Mouse (Mus musculus): Measurements from ENCODE around the gene Itga1. TPM values are rescaled to one million over a fixed set of nuclear protein-coding genes. Genes with fewer than 3 reads are reported as not detected.

Itga1 gene
- total RNA-seq (2021) = 1 to 10 TPM; 6.6 to 7.3 TPM

DNA sequence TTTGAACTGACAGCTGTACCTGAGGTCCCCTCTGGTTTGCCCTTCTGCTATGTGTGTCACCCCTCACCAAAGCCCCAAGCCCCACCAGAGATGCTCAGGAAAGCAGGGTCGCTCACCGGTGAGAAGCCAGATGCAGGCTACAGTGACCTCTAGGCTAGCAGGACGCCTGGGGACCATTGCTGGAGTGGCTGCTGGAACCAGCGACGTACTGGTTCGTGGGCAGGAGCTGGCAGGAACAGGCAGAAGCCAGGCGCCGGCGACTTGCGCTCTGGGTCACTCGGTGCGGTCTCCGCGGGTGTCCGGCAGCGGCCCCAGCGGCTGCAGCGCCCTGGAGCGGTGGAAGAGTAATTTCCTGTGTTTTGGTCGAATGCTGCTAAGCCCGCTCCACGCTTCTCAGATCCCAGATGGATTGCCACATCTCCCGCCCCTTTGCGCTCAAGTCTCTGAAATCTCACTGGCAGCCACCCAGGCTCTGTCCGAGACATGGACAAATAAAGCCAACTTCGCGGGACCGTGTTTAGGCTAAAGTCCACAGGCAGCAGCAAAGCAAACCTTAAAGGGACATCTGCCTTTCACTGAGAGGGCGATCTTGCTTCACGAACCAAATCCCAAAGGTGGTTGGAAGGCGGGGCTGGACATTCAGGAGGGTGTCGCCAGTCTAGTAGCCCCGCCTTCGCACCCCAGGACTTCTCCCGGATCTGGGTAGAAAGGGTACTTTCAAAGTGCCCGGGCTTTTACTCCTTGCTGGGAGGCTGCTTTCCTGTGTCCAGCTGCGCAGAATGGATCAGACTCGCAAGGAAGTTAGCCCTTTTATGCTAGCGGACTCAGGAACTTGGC, at the start of gene Itga1, which contains the start of gene Gm49395:
Itga1 (minus strand) TSS at position 610 of the 837 bp plus-strand sequence.
Gm49395 (minus strand) TSS at position 567 of the 837 bp plus-strand sequence.
- DNase-seq (ENCODE audit: low spot score in 2 of 2) = peak; percentile 9 to 37
- intact Hi-C loops (cut with DNase I) = no loop called here

DNA sequence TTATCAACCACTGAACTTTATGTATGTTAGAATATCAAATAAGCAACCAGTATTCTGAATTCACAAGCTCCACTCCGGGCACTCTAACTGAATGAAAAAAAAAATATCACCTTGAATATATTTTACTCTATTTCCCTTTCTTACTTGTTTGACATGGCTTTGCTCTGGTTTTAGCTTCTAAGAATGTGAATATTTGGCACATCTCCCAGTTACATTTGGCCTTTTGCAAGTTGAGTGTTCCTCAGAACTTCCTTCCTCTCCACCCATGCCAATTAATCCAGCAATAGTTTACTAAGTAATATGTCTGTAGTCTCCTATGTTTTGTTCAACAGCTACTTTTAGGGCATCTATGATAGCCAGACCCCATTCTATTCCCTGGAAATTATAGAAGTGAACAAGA, 48.8 kb upstream of the Itga1 start:
- DNase-seq (ENCODE audit: low spot score in 2 of 2) = no peak
- intact Hi-C loops (cut with DNase I) = no loop called here

DNA sequence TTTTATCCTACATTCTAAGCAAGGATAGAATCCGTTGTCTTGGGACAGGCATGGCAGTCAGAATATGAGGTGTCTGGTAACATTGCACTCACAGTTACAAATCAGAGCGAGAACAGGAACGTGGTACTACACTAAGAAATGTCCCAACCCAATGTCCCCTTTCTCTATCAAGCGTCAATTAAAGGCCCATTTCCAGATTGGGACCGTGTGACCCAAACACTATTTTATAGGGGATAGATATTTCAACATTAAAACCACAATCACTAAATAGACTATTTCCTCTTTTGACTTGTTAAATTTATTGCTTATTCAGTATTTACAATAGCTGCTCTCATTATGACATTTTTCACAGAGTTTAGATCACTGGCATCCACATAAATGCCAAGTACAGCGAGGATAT, 48.1 kb upstream of the Itga1 start:
- DNase-seq (ENCODE audit: low spot score in 2 of 2) = no peak
- intact Hi-C loops (cut with DNase I) = no loop called here

DNA sequence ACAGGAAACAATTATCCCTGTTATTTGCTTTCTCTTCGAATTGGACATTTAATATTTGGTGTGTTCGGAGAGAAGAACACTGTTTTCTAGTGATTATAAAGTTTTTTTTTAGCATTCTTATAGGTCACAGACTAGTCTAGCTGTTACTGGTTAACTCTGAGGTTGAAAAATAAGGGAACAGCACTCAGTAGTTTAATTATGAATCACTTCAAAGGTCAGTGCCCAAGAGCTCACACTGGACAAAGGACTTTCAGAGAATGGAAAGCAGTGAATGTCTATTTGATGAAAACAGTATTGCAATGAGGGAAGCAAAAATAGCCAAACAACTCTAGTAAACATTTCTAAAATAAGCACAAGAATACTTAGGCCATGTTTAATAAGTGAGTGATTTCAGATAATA, 41.8 kb upstream of the Itga1 start:
- DNase-seq (ENCODE audit: low spot score in 2 of 2) = no peak
- intact Hi-C loops (cut with DNase I) = no loop called here

DNA sequence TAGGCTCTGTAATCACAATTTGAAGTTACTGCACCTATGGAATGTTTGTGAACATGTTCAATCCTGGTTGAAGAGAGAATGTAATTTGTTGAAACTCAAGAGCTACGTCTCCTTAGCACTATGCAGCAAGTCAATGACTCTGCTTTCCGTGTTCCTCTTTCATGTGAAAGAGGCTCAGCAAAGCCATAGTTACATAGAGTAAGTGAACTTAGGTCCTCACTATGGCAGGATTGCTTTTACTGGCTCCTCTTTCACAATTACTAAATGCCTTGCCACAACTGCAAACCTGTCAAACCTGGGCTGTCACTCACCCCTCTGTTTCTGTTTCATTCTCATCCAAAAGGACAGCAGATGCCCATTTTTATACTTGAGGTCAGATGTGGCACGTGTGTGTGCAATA, 40.3 kb upstream of the Itga1 start:
- DNase-seq (ENCODE audit: low spot score in 2 of 2) = no peak
- intact Hi-C loops (cut with DNase I) = no loop called here

DNA sequence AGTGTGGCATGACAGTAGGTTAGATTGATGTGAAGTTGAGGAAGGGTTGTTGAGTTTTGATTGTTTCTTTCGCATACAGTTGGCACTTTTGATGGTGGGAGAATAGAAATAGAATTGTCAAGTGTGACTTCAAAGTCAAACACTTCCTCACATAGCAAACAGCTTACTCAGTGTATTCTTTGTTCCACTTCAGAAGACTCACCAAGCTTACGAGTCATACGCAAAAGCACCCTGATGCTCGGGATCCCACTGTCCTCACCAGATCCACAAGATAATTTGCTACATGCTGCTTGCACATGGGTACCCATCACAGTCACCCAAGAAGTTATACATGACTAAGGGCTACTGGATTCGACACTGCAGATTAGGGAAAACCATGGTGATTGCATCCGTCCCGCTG, 36.7 kb upstream of the Itga1 start:
- DNase-seq (ENCODE audit: low spot score in 2 of 2) = no peak
- intact Hi-C loops (cut with DNase I) = no loop called here

DNA sequence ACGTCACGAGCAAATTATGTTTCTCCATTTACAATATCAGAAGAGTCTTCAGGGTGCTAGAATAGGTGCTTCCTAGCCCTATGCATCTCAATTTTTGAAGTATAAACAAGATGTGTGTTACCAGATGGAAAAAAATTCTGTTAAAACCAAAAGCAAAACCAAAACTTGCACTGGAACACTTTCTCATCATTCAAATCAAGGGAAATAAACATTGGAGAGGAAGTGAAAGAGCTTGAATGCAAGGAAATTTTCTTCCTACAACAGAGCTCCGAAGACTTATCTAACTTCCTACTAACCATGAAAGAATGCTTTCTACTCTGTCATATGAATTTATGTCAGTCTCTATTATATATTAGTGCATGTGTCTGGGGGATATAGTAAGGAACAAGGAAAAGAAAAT, 35.0 kb upstream of the Itga1 start:
- no peak for DNase-seq (ENCODE audit: low spot score in 2 of 2)
- intact Hi-C loops (cut with DNase I) = no loop called here

DNA sequence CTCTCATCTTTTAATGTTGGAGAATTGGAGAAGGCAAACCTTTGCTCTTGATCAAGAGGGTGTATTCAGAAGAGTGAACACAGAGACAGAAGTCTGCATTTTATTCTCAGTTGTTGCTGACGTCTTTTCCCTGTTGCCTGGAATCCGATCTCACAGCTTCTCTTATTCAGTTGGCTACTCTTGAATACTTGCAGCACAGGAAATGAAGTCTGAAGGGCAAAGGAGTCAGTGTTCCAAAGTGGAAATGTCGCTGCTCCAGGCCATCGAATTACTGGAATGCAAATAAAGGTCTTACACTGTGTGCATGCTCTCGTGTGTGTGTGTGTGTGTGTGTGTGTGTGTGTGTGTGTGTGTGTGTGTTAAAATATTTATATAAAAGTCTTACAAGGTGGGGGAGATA, 30.7 kb upstream of the Itga1 start:
- intact Hi-C loops (cut with DNase I) = no loop called here
- DNase-seq (ENCODE audit: low spot score in 2 of 2) = no peak

DNA sequence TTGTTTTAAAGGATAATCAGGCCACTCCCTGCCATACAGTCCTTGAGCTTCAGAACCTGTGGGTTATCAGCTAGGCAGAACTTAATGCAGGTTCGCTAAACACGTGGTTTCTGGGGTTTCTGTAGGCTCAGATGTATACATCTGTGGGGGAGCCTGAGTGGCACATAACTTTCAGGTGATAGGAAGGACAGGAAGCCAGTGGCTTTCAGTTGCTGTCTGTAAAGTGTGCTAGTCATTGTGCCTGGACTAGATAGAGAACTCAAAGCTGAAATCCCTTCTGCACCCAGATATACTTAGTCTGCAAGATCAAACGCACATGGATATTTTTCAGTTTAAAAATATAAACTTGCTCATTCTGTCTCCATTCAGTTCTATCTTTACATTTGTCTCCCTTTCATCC, 29.6 kb upstream of the Itga1 start:
- DNase-seq (ENCODE audit: low spot score in 2 of 2) = no peak
- intact Hi-C loops (cut with DNase I) = no loop called here

DNA sequence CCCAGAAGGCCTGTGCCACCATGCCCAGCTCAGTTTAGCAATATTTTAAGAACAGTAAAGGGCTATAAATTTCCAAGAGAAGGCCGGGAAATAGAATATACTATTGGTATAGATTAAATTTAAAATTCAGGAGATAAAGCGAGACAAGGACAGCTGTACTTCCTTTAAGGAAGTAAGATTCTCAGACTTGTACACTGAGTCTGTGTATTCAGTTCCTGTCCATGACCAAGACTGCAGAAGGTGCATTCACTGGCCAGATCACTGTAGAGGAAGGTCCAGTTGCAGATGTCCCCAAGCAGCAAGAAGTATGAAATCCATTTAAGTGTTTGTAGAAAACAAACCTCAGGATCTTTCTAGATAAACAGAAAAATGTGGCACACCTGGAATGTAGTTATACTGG, 28.3 kb upstream of the Itga1 start:
- intact Hi-C loops (cut with DNase I) = no loop called here
- no peak for DNase-seq (ENCODE audit: low spot score in 2 of 2)

DNA sequence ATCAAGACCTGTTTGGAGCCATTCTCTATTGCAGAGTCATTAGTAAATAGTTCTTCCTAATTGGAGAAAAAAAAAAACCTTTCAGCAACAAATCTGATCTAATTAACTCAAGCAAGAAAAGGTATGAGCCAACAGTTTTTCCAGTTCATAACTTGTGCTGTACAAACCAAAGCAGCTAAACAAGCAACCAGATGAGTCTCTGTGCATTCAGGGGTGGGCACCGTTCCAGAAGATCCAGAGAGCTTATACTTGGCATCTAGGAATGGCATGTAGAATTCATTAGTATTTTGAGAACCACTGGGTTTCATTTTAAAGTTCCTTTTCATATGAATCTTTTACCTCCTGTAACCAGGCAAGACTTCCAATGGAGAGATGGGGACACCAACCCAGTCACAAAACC, 26.1 kb upstream of the Itga1 start:
- DNase-seq (ENCODE audit: low spot score in 2 of 2) = no peak
- intact Hi-C loops (cut with DNase I) = no loop called here

DNA sequence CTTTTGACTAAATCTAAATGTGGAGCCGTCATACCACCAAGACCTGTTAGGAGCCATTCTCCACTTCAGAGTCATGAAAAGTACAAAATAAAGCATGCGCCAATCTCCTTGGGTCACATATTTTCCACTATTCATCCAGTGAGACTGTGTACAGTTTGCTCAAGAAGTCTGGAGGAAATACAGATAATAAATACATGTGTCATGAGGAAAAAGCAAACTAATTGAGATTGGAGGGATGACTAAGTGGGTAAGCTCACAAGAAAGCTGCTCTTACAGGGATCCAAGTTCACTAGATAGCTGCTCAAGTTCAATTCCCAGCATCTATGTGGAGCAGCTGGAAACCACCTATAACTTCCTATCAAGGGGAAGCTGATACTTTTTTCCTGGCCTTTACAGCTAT, 24.8 kb upstream of the Itga1 start:
- intact Hi-C loops (cut with DNase I) = no loop called here
- DNase-seq (ENCODE audit: low spot score in 2 of 2) = no peak

DNA sequence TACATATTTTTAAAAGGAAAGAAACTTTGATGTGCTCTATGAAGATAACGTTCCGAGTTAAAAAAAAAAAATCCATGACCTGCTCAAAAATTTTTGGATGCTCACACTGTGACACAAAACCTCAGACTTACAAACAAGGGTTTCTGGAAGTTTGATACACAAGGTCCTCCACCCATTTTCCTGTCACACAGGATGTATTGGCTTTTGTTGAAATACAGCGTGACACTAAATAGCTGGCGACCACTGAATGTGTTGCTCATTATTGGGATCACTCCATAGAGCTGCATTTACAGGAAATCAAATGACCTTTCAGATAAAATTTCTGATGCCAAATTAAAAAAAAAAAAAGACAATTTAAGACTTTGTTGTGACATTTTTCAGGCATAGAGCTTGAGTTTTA, 23.4 kb upstream of the Itga1 start:
- DNase-seq (ENCODE audit: low spot score in 2 of 2) = no peak
- intact Hi-C loops (cut with DNase I) = no loop called here

DNA sequence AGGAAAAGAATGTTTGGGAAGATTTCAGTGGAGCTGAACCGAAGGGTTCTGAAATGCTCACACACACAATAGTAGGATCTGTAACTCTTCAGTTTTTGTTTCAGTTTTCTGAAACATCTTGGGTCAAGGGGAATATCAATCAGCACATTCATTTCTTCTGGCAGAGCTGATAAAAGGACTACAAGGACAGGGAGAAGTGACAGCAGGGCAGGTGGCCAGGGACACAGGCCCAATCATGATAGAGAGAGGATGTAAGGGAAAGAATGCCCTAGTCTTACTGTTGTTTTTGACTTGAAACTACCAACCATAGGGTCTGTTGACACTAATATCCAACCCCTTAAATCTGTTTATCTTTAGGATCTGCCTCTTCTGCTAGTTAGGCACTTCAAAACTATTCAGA, 22.8 kb upstream of the Itga1 start:
- no peak for DNase-seq (ENCODE audit: low spot score in 2 of 2)
- intact Hi-C loops (cut with DNase I) = no loop called here

DNA sequence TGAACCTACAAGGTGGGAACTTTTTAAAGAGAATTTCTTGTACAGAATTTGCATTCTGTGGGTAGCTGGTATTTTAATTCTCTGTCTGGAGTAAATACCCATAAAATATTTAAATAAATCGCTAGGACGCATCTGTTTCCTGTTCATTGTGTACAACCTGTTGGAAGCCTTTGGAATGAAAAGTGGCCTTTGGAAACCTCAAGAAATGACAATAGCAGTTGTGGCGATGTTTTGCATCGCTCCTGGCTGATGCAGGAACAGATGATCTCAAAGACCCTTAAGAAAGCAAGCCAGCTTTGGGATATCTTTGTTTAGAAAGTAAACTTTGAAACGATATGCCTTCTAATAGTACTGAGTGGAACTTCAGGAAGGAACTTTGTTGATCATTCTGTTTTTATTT, 17.0 kb upstream of the Itga1 start:
- no peak for DNase-seq (ENCODE audit: low spot score in 2 of 2)
- intact Hi-C loops (cut with DNase I) = no loop called here

DNA sequence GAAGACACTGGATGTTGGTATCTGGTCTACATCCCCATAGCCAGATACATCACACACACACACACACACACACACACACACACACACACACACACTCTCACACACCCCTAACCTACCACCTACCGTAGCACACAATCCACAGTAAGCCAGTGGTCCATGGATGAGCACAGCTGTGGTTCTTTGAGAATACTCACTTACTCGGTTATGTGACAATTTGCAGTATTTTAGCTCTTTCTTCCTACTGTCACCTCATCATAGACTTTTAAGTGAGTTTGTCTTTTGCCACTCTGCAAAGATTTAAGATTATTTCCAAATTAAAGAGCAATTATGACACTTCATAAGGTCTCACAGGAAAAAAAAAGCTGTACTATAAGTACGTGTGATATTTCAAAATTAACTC, 16.4 kb upstream of the Itga1 start:
- intact Hi-C loops (cut with DNase I) = no loop called here
- DNase-seq (ENCODE audit: low spot score in 2 of 2) = no peak

DNA sequence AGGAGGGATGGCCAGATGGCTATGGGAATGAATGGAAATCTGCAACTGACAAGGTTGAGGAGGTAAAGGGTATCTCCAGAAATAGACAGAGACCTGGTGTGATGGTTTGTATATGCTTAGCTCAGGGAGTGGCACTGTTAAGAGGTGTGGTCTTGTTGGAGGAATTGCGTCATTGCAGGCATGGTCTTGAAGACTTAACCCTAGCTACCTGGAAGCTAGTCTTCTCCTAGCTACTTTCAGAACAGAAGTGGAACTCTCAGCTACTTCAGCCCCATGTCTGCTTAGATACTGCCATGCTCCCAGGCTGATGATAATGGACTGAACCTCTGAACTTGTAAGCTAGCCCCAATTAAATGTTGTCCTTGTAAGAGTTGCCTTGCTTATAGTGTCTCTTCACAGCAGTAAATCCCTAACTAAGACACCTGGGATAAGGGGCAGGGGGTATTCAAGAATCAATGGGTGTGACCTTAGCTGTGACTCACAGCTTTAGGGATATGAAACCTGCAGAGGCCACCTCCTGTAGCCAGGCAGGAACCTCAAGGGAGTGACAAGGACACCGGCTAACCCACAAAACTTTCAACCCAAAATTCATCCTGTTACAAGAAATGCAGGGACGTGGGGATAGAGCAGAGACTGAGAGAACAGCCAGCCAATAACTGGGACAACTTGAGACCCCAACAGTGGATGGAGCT, 15.3 kb upstream of the Itga1 start:
- DNase-seq (ENCODE audit: low spot score in 2 of 2) = no peak
- intact Hi-C loops (cut with DNase I) = no loop called here

DNA sequence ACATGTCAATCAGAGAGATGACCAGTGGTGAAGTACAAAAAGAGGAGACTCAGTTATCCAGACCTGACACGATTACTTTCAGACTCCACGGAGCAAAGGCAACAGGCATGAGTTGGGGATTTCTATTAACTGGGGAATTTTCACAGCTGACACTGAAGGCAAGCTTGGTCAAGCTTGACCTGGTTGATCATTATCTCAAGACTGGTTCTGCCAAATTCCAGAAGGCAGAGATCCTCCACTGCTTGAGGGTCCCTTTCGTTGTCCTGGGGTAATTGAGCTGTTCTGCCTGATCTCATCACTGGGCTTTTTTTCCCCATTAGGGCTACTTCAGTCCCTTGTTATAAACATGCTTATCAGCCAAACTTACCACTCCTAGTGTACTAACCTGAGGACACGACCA, 7.9 kb upstream of the Itga1 start:
- intact Hi-C loops (cut with DNase I) = no loop called here
- no peak for DNase-seq (ENCODE audit: low spot score in 2 of 2)

DNA sequence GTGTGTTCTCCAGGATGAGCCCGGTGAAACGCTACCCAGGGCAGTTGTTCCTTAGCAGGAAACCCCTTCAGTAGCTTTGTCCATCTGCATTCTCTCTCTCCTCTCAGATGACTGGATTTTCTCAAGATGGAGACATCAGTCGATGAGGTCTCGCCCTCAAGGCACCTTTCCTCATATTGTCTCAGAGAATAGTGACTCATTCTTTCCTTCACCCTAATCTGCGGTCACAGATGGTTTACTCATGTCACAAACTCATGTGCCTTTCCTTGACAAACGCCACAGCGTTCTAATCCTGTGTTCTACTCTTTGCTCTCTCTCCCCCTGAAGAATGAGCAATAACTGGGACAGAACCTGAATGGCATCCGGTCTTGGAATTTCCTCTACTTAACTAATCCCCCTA, 5.7 kb upstream of the Itga1 start:
- intact Hi-C loops (cut with DNase I) = no loop called here
- no peak for DNase-seq (ENCODE audit: low spot score in 2 of 2)

DNA sequence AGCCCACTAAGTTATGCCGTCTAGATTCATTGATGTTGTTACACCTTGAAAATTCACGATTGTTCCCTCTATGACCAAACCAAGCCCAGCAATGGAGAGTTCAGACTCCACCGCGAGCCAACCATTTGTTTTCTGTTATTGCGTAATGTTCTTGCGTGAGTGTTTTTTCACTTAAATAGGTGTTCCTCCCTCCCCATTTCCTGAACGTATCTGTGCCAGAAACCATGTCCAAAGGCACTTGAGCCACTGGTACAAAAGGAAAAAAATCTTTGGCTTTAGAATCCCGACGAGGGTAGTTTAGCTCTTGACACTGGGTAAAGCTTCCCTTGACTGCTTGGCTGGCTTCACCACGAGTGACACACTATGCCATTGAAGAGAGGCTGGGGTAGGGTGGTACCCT, 4.4 kb upstream of the Itga1 start:
- DNase-seq (ENCODE audit: low spot score in 2 of 2) = no peak
- intact Hi-C loops (cut with DNase I) = no loop called here

DNA sequence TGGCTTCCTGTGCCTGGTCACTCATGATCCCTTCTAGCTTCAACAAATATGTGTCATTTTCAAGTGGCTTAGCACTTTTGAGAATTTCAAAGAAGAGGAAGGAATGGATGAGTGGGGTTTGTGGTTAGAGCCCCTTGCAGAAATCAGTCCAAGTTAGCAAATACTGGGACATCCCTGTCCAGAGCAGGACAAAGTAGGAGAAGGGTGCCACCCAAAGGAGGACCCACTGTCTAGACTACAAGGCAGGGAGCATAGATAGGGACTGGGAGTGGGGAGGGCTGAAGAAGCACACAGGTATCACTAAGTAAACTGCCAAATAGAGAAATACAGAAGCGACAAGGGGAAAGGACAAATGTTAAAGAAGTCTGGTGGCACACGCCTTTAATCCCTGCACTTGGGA, 990 bp upstream of the Itga1 start:
- intact Hi-C loops (cut with DNase I) = no loop called here
- DNase-seq (ENCODE audit: low spot score in 2 of 2) = no peak

All from left cerebral cortex, postnatal 25 days (tissue).